Mouse (Mus musculus) forelimb bud, embryonic 11.5 days (tissue): ENCODE results near the gene Scaper.

Experiments used
- DNase-seq: peaks from one replicate; pipeline ENCODE4 v3.0.0-alpha.2; 2012; ENCODE audit warnings: low read depth, low spot score

Gene Scaper

DNA sequence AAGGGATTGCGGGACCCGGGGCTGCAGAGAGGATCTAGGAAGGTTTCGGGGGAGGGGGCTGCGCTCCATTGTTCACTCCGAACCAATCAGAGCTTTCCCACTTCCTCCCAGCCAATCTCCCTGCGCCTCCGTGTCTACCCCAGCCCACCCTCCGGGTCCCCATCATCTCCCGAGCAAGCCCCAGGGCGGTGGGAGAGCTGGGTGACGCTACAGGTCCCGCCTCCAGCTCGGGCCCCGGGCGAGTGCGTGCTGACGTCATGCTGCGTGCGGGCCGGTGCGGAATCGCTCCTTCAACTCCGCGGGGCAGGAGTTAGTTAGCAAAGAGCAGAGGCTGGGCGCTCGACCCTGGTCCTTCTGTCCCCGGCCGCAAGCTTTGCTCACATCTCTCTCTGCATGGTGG is 397.0 kb downstream of the Scaper start:
- DNase-seq: peak; percentile 92

- DNase-seq: no peak
Observed at GRCm38 (mm10) chr9:55540391-55540770, 397.5 kb downstream of the Scaper start.

- DNase-seq: no peak
Observed at GRCm38 (mm10) chr9:55539661-55540390, 398.1 kb downstream of the Scaper start.

DNA sequence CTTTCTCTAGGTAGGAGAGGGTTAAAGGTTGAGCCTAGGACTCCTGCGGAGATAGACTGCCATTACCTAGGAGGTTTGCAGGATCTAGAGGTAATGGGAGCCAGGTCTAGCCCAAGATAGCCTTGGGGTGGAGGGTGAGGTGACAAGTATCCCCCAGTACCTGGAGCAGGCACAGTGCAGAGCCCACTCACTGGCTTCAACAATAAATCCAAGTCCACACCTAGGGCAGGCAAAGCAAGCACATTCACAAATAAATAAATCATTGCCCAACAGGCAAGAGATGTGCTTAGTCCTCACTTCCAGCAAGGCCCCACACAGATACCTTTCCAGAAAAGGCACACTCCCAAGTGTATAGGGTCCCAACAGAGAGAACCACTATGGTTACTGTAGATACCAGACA is 398.9 kb downstream of the Scaper start:
- no peak for DNase-seq

DNA sequence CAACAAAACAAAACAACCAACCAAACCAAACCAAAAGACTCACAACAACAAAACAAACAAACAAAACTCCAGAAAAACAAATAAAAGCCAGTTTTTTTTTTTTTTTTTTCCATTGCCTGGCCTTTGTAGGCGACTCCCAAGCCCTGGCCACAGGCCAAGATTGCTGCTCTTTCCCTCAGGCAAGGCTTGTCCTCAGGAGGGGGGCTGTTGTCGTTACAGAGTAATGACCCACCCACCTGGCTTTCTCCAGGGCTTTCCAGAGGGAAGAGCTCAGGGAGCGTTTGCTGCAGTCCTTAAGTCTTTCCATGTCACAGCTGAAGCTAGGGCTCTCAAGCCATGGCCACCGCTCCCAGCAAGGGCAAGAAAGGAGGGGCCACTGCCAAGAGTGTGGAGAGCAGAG is 399.5 kb downstream of the Scaper start, which contains the start of gene Isl2:
Gene Isl2 (plus strand): TSS at position 296 of the 400 bp plus-strand sequence.
- DNase-seq: peak; percentile 59

GRCm38 (mm10) chr9:55535907-55536306 is 402.0 kb downstream of the Scaper start:
- peak; percentile 66 for DNase-seq

- no peak for DNase-seq
Observed at GRCm38 (mm10) chr9:55525716-55526115, 412.2 kb downstream of the Scaper start.

DNA sequence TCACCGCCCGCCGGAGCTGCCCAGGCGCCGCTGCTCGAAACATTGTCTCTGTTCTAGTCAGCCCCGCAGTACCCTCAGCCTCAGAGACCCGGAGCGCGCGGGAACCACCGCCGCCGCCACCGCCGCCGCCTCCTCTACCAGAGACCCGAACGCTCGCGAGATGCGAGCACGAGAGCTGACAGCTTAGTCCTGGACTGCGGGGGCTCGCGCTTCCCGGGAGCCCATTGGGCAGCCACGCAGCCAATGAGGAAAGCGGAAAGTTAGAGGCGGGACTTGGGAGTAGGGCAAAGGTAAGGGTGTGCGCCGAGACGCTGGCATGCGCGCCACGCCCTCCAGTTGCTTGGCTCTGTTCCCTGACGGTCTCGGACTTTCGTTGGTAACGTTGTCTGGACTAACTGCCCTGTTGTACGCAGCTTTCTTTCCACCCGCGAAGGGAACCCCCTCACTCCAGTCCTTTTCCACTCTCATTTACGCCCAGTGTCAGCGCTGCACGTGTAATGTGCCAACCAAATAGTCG is 425.8 kb downstream of the Scaper start, which contains the start of gene Etfa:
Gene Etfa (minus strand): TSS at position 217 of the 517 bp plus-strand sequence.
- peak; percentile 97 for DNase-seq

DNA sequence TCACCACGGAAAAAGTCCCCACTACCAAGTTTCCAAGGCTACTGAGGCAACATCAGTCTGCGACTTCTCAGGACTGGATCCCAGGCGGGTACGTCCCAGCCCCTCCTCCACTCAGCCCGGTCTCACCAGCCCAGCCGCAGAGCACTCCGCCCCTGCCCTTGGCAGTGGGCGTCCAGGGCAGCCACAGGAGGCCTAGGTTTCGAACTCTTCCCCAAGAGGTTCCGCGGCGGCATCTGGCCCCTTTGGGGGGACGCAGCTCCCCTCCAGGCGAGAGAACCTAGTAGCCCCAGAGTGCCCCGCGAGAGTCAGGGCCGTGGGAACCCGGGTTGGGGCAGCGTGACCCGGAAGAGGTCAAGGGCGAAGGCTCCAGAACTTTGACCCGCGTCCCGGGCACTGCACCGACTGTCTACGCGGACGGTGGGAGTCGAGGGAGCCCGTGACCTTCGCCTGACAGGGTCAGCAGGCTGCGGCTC is 426.4 kb downstream of the Scaper start:
- DNase-seq: peak; percentile 50

DNA sequence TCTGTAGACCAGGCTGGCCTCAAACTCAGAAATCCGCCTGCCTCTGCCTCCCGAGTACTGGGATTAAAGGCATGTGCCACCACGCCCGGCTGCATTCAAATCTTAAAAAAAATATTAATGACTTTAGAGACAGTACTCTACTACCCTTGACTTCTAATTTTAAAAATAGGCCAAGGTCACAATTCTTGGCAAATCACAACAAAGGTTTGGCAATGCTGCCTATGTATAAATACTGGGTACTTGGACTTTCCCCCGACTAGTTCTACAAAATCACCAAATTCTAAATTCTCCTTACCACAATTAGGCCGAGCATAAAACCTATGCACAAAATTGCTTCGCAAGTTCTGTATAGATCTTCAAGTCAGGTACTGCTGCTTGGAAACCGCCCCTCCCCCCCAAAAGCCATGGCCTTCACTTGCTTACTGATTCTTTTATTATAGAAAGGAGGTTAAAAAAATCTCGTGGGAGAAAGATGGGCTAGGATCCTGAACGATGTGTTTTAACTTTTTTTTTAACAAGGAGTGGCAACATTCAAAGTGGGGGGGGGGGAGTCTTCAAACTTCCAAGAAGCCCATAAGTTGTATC is 427.2 kb downstream of the Scaper start:
- DNase-seq: no peak

DNA sequence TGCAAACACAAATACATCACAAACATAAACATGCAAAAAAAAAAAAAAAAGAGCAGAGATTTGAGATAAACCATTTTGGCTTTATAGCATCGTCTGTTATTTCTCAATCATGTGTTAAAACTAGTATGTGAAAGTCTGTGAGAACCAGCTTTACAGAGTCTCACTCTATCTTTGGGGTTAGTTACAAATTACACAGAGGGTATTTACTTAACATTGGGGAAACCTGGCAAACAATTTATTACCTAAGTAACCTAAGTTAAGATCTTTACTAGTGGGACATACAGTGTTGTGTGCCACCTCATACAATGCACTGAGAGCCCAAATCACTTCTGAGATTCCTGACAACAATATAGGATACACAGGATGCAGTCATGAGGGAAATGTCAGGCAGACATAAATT is 428.2 kb downstream of the Scaper start:
- DNase-seq: no peak

- DNase-seq: no peak
Observed at GRCm38 (mm10) chr9:55508701-55509100, 429.2 kb downstream of the Scaper start.

GRCm38 (mm10) chr9:55507922-55508321 is 430.0 kb downstream of the Scaper start:
- DNase-seq: no peak
